8 mouse cellular contexts compared by ENCODE assay signal in genomic region chr11:46069408-46070003, GRCm38 (mm10). TPM values are rescaled to one million over a fixed set of nuclear protein-coding genes. Genes with fewer than 3 reads are reported as not detected.
DNase-seq lines count a peak whose midpoint lies in the region; ATAC-seq and TF ChIP-seq lines count a peak whose summit lies in the region.

No protein-coding gene starts in this region.

- peak; percentile 90 for DNase-seq in heart, embryonic 10.5 days (ENCODE audit: low spot score)
- no peak for DNase-seq in B cell, adult 2 months
- DNase-seq in thymus, postnatal 4 days = no peak
- no peak for DNase-seq in urinary bladder, postnatal 10 days (ENCODE audit: low spot score)

- TF ChIP-seq POLR2A in ES-Bruce4 (IDR thresholded peaks at IDR 0.05; ENCODE audit: insufficient read depth, low read length) = no peak

- H3K4me1 ChIP-seq in forebrain, embryonic 13.5 days = peaks cover 28% of the 10 kb centered on the region
- H3K4me1 ChIP-seq in forebrain, embryonic 16.5 days (replicated peaks; ENCODE audit: control insufficient read depth, insufficient read depth, low read length) = peaks cover 21% of the 10 kb centered on the region
- H3K4me1 ChIP-seq in ES-Bruce4 (ENCODE audit: control insufficient read depth, insufficient read depth, low read length) = peaks cover 13% of the 10 kb centered on the region
- H3K4me1 ChIP-seq in heart, embryonic 10.5 days = peaks cover 75% of the 10 kb centered on the region
- H3K4me1 ChIP-seq in limb, embryonic 15.5 days = peaks cover 67% of the 10 kb centered on the region

- H3K4me2 ChIP-seq in forebrain, embryonic 13.5 days = no peak overlapping the region
- H3K4me2 ChIP-seq in forebrain, embryonic 16.5 days (ENCODE audit: low read length) = no peak overlapping the region
- H3K4me2 ChIP-seq in limb, embryonic 15.5 days = no peak overlapping the region

- ATAC-seq in forebrain, embryonic 13.5 days = no peak; the same call in 1 of the 2 replicates
- ATAC-seq in forebrain, embryonic 16.5 days = no peak
- ATAC-seq in limb, embryonic 15.5 days (ENCODE audit: insufficient number of reproducible peaks, low FRiP score, low TSS enrichment, low read depth) = peak; percentile 50

- WGBS in forebrain, embryonic 13.5 days = 27% methylated on average over 17 of the region's 17 CpGs
- 25% methylated on average over 17 of the region's 17 CpGs for WGBS in forebrain, embryonic 16.5 days
- 30% methylated on average over 17 of the region's 17 CpGs for WGBS in heart, embryonic 10.5 days
- 33% methylated on average over 17 of the region's 17 CpGs for WGBS in limb, embryonic 15.5 days

- TF ChIP-seq CTCF in ES-Bruce4 (IDR thresholded peaks at IDR 0.05; ENCODE audit: low read depth, low read length) = no peak

- no peak overlapping the region for H3K4me3 ChIP-seq in forebrain, embryonic 13.5 days
- H3K4me3 ChIP-seq in forebrain, embryonic 16.5 days (replicated peaks; ENCODE audit: low read length) = no peak overlapping the region
- peak overlapping the region; percentile 42 for H3K4me3 ChIP-seq in ES-Bruce4 (ENCODE audit: low read depth, low read length)
- 0 out of 2 replicates have a peak overlapping the region, but pooled peaks have one; percentile 5 for H3K4me3 ChIP-seq in heart, embryonic 10.5 days
- no peak overlapping the region for H3K4me3 ChIP-seq in limb, embryonic 15.5 days

- H3K36me3 ChIP-seq in forebrain, embryonic 13.5 days (ENCODE audit: poor library complexity, severe bottlenecking) = peaks cover 7% of the 10 kb centered on the region; the same call in 1 of the 2 replicates
- no peaks in the 10 kb centered on the region for H3K36me3 ChIP-seq in forebrain, embryonic 16.5 days (ENCODE audit: control insufficient read depth, insufficient read depth)
- H3K36me3 ChIP-seq in ES-Bruce4 (ENCODE audit: control insufficient read depth, insufficient read depth, low read length, poor library complexity, severe bottlenecking) = peaks cover 3% of the 10 kb centered on the region; the same call in 1 of the 2 replicates
- H3K36me3 ChIP-seq in heart, embryonic 10.5 days = peaks cover 60% of the 10 kb centered on the region; the same call in 1 of the 2 replicates
- H3K36me3 ChIP-seq in limb, embryonic 15.5 days = no peaks in the 10 kb centered on the region

- TF ChIP-seq EP300 in ES-Bruce4 (IDR thresholded peaks at IDR 0.05; ENCODE audit: insufficient read depth, low read depth, low read length) = no peak

- 0 out of 2 replicates have a peak overlapping the region, but pooled peaks have one; percentile 20 for H3K27ac ChIP-seq in forebrain, embryonic 13.5 days
- H3K27ac ChIP-seq in forebrain, embryonic 16.5 days (ENCODE audit: low read length) = no peak overlapping the region
- peak overlapping the region; percentile 99 for H3K27ac ChIP-seq in ES-Bruce4 (ENCODE audit: insufficient read depth, low read length)
- peak overlapping the region; percentile 91 for H3K27ac ChIP-seq in heart, embryonic 10.5 days
- peak overlapping the region; percentile 90 for H3K27ac ChIP-seq in limb, embryonic 15.5 days

- no peaks in the 10 kb centered on the region for H3K27me3 ChIP-seq in forebrain, embryonic 13.5 days
- H3K27me3 ChIP-seq in forebrain, embryonic 16.5 days (replicated peaks; ENCODE audit: control insufficient read depth, insufficient read depth, low read length) = no peaks in the 10 kb centered on the region
- H3K27me3 ChIP-seq in ES-Bruce4 (ENCODE audit: control insufficient read depth, insufficient read depth, low read length, poor library complexity, severe bottlenecking) = no peaks in the 10 kb centered on the region
- no peaks in the 10 kb centered on the region for H3K27me3 ChIP-seq in heart, embryonic 10.5 days (ENCODE audit: insufficient read depth, poor library complexity, severe bottlenecking)
- H3K27me3 ChIP-seq in limb, embryonic 15.5 days = no peaks in the 10 kb centered on the region

- H3K9me3 ChIP-seq in forebrain, embryonic 13.5 days (replicated peaks) = no peaks in the 10 kb centered on the region
- no peaks in the 10 kb centered on the region for H3K9me3 ChIP-seq in forebrain, embryonic 16.5 days (ENCODE audit: control insufficient read depth, low read length)
- H3K9me3 ChIP-seq in ES-Bruce4 (replicated peaks; ENCODE audit: control insufficient read depth, insufficient read depth, low read length, poor library complexity, severe bottlenecking) = no peaks in the 10 kb centered on the region
- no peaks in the 10 kb centered on the region for H3K9me3 ChIP-seq in heart, embryonic 10.5 days
- H3K9me3 ChIP-seq in limb, embryonic 15.5 days = no peaks in the 10 kb centered on the region

- H3K9ac ChIP-seq in forebrain, embryonic 13.5 days = no peak overlapping the region
- H3K9ac ChIP-seq in forebrain, embryonic 16.5 days (replicated peaks; ENCODE audit: low read depth, low read length) = no peak overlapping the region
- H3K9ac ChIP-seq in ES-Bruce4 (ENCODE audit: low read depth, poor library complexity, severe bottlenecking) = peak overlapping the region; percentile 70
- no peak overlapping the region for H3K9ac ChIP-seq in limb, embryonic 15.5 days

RNA-seq across cellular contexts. Expression of gene Adam19, which starts 13.7 kb away (rescaled TPM):
- 6.2 and 7.2 TPM in 2 replicates for polyA plus RNA-seq in forebrain, embryonic 13.5 days (2015; fragmentation: Nextera tagmentation; extraction: Ambion mirVana)
- 9.7 and 10.8 TPM in 2 replicates for polyA plus RNA-seq in forebrain, embryonic 16.5 days (2015; fragmentation: Nextera tagmentation; extraction: Ambion mirVana)
- 51.2 and 51.6 TPM in 2 replicates for polyA plus RNA-seq in ES-Bruce4 (2011; ENCODE audit: insufficient read depth, insufficient read length, low read depth, missing spikeins)
- polyA plus RNA-seq in heart, embryonic 10.5 days (2016; fragmentation: Nextera tagmentation; extraction: Ambion mirVana) = 24.2 and 32.9 TPM in 2 replicates
- 12.1 and 12.2 TPM in 2 replicates for polyA plus RNA-seq in limb, embryonic 15.5 days (2015; fragmentation: Nextera tagmentation; extraction: Ambion mirVana)

RNA-seq across cellular contexts. Expression of gene Gm12166, which starts 17.4 kb away (rescaled TPM):
- 2.6 and 4.3 TPM in 2 replicates for polyA plus RNA-seq in forebrain, embryonic 13.5 days (2015; fragmentation: Nextera tagmentation; extraction: Ambion mirVana)
- polyA plus RNA-seq in forebrain, embryonic 16.5 days (2015; fragmentation: Nextera tagmentation; extraction: Ambion mirVana) = 4.1 and 5.0 TPM in 2 replicates
- 5.5 TPM in 1 of 2 replicates, not detected in the other for polyA plus RNA-seq in ES-Bruce4 (2011; ENCODE audit: insufficient read depth, insufficient read length, low read depth, missing spikeins)
- polyA plus RNA-seq in heart, embryonic 10.5 days (2016; fragmentation: Nextera tagmentation; extraction: Ambion mirVana) = 4.3 and 4.5 TPM in 2 replicates
- 2.8 and 3.3 TPM in 2 replicates for polyA plus RNA-seq in limb, embryonic 15.5 days (2015; fragmentation: Nextera tagmentation; extraction: Ambion mirVana)

Comparison
In these comparisons a context has a peak if more than half of its experiments do, and no peak if none do; other contexts are left out.
1. H3K4me3 ChIP-seq: peak in ES-Bruce4 (single experiment) and heart, embryonic 10.5 days (single experiment); none in forebrain, embryonic 13.5 days (single experiment), forebrain, embryonic 16.5 days (single experiment) and limb, embryonic 15.5 days (single experiment).